Mouse (Mus musculus) ES-Bruce4 (cell line): Measurements from ENCODE around the gene St6galnac6.

Experiments
- CTCF ChIP-seq: IDR thresholded peaks from one replicate; pipeline ENCODE4 v1.8.1; 2011; ENCODE audit warnings: low read depth, low read length
- POLR2A ChIP-seq: IDR thresholded peaks from one replicate; pipeline ENCODE4 v1.8.1; 2011; ENCODE audit warnings: low read length; ENCODE audit not compliant: insufficient read depth

GRCm38 (mm10) chr2:32585149-32585714, 14.3 kb upstream of the St6galnac6 start:
- no peak for TF ChIP-seq CTCF
- no peak for TF ChIP-seq POLR2A
